Mouse (Mus musculus) kidney, postnatal 25 days (tissue): ENCODE measurements around the gene Htr1b.

Source experiments
- DNase-seq, 2 experiments: peaks; one replicate each; pipeline ENCODE4 v3.0.0; 2021; ENCODE audit warnings: mixed read lengths in 2 of 2

Gene Htr1b

GRCm38 (mm10) chr9:81633437-81633973, at the start of gene Htr1b:
Htr1b (minus strand) TSS chr9:81633828.
- DNase-seq: peak; percentile 10 to 44

DNA sequence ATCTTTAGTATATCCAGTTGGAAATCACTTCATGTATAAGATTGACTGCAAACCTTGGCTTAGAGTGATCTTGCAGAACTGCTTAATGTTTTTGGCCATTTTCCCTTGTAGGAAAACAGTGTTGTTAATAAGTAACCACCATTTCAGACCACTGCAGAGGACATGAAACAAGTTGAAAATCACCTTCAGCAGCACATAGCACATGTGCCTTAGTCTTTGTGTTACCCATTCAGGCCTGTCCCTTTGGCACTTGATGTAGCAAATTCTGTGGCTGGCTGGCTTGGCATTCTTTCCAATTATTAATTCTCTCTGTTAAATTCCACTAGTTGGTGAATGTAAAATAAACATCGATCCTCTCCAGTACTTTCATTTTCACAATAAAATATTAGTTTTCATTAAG, 43.1 kb upstream of the Htr1b start:
- peak; percentile 10 to 52 for DNase-seq

- DNase-seq: no peak
Observed at GRCm38 (mm10) chr9:81637486-81637885, 3.9 kb upstream of the Htr1b start.

DNA sequence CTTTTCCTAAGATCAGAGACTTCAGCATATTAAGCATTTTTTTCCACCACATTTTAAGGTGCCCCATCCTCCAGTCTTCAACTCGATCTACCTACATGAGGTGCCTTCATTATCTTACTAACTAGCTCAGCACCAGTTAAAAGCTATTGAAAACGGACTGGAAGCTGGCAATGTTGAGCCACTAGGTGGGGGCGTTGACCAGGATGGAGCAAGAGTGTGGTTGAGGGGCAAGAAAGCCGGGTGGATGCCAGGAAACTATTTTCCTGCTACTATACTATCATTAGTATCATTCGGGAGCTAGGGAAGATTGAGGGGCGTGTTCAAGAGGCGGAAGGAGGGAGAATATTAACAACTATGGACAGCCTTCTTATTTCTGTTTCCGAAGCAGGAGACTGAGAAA, 1.5 kb upstream of the Htr1b start:
- DNase-seq: peak; percentile 52 to 59

DNA sequence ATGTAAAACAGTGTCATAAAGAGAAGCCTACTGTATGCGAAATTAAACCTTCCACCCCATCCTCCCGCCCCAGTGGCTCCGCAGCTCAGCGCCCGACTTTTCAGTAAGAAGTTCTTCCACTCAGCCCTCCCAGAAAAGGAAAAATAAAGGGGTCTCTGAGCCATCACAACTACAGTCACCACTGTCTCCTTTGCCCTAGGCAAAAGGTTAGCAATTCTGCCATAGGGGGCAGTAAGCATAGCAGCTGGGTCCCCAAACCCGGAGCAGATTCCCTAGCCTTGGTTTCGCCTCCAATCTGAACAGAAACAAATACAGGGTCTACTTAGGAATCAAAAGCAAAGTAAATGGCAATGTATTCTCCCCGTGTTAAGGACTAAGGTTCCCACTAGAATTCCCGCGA, 535 bp upstream of the Htr1b start:
- no peak for DNase-seq

DNA sequence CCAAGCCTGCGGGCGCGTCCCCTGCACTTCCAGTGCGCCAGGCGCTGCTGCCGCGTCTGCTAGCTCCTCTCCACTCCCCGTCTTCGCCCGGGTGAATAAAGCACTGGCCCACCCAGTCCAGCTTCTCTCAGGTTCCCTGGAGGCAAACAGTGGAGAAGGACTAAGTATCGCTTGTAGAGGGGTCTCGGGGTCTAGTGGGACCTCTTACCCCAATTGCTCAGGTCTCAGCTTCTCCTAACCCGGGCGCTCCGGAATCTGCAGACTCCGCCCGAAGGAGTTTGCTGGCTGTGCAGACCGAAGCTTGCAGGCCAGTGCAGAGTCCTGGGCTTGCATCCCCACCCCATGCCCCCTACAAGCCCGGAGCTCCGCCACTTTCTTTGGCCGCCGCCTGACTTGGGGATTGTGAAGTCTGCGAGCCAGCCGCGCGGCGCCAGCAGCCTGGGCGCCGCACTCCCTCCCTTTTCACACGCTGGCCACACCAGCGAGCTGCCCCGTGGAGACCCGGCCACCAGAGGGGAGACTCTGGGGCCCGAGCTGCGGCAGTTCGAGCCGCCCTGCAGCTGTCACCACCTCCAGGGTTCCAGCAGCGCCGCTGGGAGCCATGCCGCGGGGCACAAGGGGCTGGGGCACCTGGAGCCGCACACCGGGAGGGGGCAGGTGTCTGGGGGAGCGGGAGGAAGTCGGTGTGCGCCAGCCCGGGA, 742 bp downstream of the Htr1b start:
- DNase-seq: peak; percentile 3 to 47

GRCm38 (mm10) chr9:81632191-81632735, 1.4 kb downstream of the Htr1b start:
- DNase-seq: no peak

DNA sequence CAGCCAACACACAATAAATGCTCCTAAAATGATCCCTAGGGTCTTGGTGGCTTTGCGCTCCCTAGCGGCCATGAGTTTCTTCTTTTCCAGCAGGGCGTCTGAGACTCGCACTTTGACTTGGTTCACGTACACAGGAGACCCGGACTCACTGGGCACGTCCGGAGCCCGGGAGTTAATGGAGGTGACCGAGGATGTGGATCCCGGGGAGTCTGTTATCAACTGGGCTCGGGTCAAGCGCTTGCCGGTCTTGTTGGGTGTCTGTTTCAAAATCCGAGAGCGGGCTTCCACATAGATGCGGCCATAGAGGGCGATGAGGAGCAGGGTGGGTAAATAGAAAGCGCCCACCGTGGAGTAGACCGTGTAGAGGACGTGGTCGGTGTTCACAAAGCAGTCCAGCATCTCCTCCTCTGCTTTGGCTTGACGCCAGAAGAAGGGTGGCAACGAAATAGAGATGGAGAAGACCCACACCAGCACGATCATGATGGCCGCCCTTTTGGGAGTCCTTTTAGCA, 2.0 kb downstream of the Htr1b start:
- DNase-seq: peak in 1 of 2 experiments; percentile 9

DNA sequence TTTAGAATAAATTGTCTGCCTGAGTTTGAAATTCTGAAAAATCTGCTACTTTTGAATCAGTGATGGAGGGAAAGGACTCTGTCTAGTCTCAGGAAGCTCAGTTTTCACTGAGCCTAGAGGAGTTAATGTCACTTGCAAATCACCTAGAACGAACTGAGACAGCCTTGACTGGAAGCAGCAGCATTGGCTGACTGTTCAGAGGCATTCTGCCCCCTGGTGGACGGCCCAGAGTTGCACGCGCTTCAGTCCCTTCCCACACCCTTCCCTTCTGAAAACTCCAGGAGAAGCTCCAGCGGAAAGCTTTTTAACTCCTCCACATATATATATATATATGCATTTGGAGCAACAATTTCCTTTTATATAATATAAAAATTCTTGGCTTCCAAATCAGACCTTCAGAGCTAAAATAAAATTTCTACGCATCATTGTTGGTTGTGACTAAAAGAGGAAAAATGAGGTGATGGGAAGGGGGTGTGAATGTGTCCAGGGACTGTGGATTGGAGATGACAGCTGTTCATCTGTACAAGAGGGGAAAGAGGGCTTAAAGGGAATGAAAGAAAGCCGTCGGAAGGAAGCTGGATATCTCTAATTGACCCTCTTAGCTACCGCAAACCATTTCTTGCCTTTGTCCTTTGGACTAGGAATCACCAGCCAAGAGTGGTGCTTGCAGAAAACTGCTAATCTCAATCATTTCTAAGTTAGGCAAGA, 6.6 kb downstream of the Htr1b start:
- peak; percentile 64 to 74 for DNase-seq

GRCm38 (mm10) chr9:81625898-81626297, 7.7 kb downstream of the Htr1b start:
- DNase-seq: no peak

- DNase-seq: no peak
Observed at GRCm38 (mm10) chr9:81622873-81623272, 10.8 kb downstream of the Htr1b start.

DNA sequence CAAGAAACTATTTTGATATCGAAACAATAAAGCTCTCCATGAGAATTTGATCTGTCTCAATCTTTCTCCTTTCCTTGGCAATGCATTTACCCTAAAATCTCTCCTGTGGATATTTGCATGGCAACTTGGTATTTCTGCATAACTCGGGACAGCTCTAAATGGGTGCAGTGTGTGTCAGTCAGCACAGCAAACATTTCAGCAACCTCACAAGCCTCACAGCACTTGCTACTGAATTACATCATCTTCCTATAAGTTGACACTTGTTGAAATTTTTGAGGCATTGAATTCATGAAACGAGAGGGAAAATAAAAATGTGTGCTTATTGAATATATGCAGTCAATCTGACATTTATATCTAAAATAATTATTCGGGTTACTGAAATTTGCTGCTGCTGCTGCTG, 22.6 kb downstream of the Htr1b start:
- no peak for DNase-seq
